Mouse (Mus musculus) erythroblast, embryonic 14.5 days (primary cell): ENCODE measurements around the gene A530084C06Rik.

ENCODE experiments used
- GATA1 ChIP-seq: IDR thresholded peaks from 2 replicates; pipeline ENCODE4 v1.6.1; 2012; ENCODE audit warnings: low read length, inconsistent platforms, mixed read lengths
- TAL1 ChIP-seq: IDR thresholded peaks from 3 replicates; pipeline ENCODE4 v1.6.1; 2012; ENCODE audit warnings: low read length, inconsistent platforms, mixed read lengths

GRCm38 (mm10) chr13:31579866-31580265 lies 20.7 kb upstream of the A530084C06Rik start:
- TF ChIP-seq TAL1 (no peak), GATA1 (no peak)
